Mouse (Mus musculus): ENCODE measurements at regions not wholly inside any gene's neighbourhood (a gene's known extent, or its start where the extent isn't known, plus 50 kb on each side); places are given as distances from the start of the nearest gene placed in this dataset.
A peak's percentile ranks its signal among the peaks of the same experiment; 100 is the strongest.

GRCm38 (mm10) chr4:152647620-152648019 is 169.9 kb upstream of the Kcnab2 start:
- no peak for DNase-seq (ENCODE audit: low spot score in 2 of 2)

- no peak for DNase-seq (ENCODE audit: low spot score in 2 of 2)
Measured at GRCm38 (mm10) chr4:152647084-152647483, 169.4 kb upstream of the Kcnab2 start.

- no peak for DNase-seq (ENCODE audit: low spot score in 2 of 2)
Measured at GRCm38 (mm10) chr4:152637088-152637487, 159.4 kb upstream of the Kcnab2 start.

GRCm38 (mm10) chr4:152633896-152634295 is 156.2 kb upstream of the Kcnab2 start:
- no peak for DNase-seq (ENCODE audit: low spot score in 2 of 2)

- no peak for DNase-seq (ENCODE audit: low spot score in 2 of 2)
Measured at GRCm38 (mm10) chr4:152628111-152628510, 150.4 kb upstream of the Kcnab2 start.

GRCm38 (mm10) chr4:152625032-152626003 is 147.6 kb upstream of the Kcnab2 start:
- peak; percentile 7 to 13 for DNase-seq (ENCODE audit: low spot score in 2 of 2)

- no peak for DNase-seq (ENCODE audit: low spot score in 2 of 2)
Measured at GRCm38 (mm10) chr4:152622022-152622777, 144.5 kb upstream of the Kcnab2 start.

GRCm38 (mm10) chr4:152617636-152618035 is 140.0 kb upstream of the Kcnab2 start:
- DNase-seq (ENCODE audit: low spot score in 2 of 2): no peak

- DNase-seq (ENCODE audit: low spot score in 2 of 2): no peak
Measured at GRCm38 (mm10) chr4:152615155-152615554, 137.5 kb upstream of the Kcnab2 start.

GRCm38 (mm10) chr4:152614356-152615100 is 136.9 kb upstream of the Kcnab2 start:
- DNase-seq (ENCODE audit: low spot score in 2 of 2): no peak

Data from heart, adult 9 months (tissue).